Mouse (Mus musculus) cerebral cortex, adult 2 months (tissue): Measurements from ENCODE around the gene Taf1b.

Experiments
- WGBS: fragments of 180-500 bp; shearing (Covaris S2); methylation state at CpG from one replicate; pipeline ENCODE4 v1.1.7; 2018; 5-methylcytosine and 5-hydroxymethylcytosine counted together

The Taf1b gene

DNA sequence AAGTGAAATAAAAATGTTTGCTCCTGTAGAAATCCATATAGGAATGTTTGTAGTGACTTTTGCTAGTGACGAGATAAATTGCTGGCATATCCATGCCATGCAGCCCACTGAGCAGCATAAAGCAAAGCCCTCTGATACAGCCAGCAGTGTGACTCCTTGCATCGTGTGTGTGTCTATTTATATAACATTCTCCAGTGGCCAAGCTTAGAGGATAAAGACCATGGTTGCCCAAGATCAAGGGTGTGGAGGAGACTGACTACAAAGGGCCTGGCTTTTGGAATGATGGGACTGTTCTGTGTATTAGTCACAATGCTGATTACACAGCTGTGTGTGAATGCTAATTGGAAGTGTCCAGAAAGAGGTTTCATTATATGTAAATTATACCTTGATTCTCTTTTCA lies 54.4 kb downstream of the Taf1b start:
- 65% methylated on average over 2 of the region's 2 CpGs for WGBS

- 77% methylated on average over 8 of the region's 8 CpGs for WGBS
Observed at GRCm38 (mm10) chr12:24555976-24556375, 57.8 kb downstream of the Taf1b start.

DNA sequence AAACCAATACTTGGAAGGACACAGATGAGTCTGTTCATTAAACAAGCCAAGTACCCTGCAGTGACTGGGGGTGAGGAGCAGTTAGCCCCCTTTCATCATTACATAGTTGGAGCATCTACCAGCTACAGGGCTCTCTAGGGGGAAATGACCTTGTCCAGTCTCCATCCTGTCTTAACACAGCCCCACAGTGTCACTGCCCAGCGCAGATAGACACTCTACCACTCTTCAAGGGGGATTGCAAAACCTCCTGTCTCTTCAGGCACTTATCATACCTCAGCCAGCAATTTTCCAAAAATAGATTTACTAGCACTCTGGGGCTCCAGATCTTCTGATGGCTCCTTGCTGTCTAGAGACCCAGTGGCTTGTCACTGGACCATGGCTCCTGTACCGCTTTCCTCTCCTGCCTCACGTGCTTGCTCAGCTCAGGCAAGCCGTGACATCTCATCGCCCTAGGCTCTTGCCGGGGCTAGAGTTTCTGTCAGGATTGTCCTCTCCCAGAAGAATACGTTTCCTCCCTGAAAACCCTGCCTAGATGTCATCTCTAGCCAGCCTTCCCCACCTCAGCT lies 65.3 kb downstream of the Taf1b start:
- 95% methylated on average over 7 of the region's 7 CpGs for WGBS

DNA sequence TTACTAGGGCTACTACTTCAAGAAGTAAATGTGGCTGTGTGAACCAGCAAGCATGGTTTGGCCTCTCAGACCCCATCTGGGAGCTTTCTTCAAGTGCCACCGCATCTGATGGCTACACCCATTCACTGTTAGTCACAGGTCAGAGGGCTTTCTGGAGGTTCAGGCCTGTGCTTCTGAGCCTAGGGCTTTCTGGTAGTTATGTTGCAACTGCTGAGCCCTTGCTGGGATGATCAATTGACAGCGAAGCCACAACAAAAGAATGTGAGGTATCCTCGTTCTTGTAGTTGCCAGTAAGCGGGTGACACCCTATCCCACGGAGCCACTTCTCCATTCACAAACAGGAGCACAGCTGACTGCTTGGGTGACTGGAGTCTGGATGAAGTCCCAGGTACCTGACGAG lies 67.2 kb downstream of the Taf1b start:
- WGBS = 81% methylated on average over 6 of the region's 6 CpGs

- WGBS = 84% methylated on average over 3 of the region's 3 CpGs
Observed at GRCm38 (mm10) chr12:24567606-24568005, 69.4 kb downstream of the Taf1b start.

DNA sequence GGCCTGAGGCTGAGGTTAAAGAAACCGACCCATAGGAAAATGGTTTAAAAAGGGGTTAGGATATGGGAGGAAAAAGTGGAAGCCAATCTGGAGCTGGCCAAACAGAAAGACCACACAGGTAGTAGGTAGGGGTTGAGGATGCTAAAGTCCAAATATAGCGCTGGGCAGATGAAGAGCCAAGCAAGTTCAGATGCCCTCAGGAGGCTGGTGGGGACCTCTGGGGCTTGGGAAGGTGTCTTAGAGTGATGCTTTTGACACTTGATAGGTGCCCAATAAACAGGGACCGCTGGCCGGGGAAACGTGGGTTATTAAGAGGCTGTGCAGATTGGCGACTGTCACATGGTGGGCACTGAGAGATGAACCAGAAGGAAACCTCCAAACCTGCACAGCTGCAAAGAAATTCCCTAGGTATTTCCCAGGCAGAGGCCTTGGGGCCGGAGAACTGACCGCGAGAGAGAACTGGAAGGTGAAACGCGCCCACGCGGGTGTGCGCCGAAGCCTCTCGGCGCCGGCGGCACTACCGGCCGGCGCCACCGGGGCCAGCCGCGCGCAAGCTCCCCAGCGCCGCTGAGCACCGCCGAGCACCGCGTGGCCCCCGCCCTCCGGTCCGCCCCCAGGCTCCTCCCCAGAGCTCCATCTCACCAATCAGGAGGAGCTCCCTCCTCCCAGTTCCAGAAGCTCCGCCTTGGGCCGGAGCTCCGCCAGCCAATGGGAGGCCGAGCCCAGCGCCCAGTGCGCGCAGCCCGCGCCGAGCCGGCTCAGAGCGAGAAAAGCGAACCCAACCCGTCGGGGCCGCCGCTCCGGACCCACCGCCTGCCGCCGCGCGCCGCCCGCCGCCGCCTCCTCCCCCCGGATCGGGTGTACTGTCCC lies 73.6 kb downstream of the Taf1b start, which contains the start of gene Grhl1:
Grhl1 (plus strand) TSS at position 761 of the 870 bp plus-strand sequence.
- 3% methylated on average over 64 of the region's 64 CpGs for WGBS

- WGBS = 3% methylated on average over 48 of the region's 48 CpGs
Observed at GRCm38 (mm10) chr12:24572421-24573274, 74.5 kb downstream of the Taf1b start.

DNA sequence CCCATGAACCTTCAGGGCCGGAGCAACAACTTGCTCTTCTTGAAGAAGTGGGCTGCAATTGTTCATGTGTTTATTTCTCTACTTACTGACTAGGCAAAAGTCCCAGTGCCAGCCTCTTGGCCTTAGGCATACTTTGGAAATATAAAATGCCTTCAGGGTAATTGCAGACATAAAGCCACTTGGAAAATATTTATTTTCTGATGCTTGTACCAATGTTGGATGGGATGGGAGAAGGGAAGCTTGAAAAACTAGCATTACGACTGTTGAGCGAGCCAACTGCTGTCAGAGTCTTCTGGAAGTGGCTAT lies 75.1 kb downstream of the Taf1b start:
- 60% methylated on average over 3 of the region's 3 CpGs for WGBS

DNA sequence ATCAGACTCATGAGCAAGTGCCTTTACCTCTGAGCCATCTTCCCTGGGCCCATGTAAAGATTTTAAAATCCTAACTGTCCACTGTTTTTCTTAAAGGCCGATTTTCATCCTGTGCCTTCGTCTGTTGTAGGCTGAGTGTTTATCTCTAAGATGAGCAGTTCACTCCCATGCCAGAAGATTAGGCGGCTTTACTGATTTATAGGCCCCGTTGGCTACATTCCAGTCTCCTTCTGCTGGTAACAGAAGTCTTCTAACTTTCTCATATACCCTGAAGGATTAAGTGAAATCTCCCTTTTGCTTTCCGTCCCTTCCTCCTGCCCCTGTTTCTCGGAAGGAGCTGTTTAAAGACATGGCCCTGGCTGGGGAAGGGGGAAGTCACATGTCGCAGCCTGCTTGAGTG lies 76.7 kb downstream of the Taf1b start:
- WGBS = 52% methylated on average over 7 of the region's 7 CpGs

DNA sequence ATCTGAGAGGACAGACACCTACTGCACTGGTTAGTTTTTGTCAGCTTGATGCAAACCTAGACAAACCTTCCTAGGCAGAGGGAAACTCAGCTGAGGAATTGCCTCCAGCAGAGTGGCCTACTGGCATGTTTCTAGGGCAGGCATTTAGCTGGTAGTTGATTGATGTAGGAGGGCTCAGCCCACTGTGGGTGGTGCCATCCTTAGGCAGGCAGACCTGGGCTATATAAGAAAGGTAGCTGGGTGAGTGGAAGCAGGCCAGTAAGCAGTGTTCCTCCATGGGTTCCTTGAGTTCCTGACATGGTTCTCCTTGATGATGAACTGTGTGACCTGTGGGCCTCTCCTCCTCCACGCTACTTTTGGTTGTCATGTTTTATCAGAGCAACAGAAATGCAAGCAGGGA lies 82.3 kb downstream of the Taf1b start:
- 100% methylated on average over 1 of the region's 1 CpGs for WGBS

GRCm38 (mm10) chr12:24580996-24581683 lies 83.0 kb downstream of the Taf1b start:
- WGBS = 61% methylated on average over 14 of the region's 14 CpGs

GRCm38 (mm10) chr12:24583653-24584052 lies 85.5 kb downstream of the Taf1b start:
- 74% methylated on average over 3 of the region's 3 CpGs for WGBS

GRCm38 (mm10) chr12:24584835-24585234 lies 86.7 kb downstream of the Taf1b start:
- 65% methylated on average over 8 of the region's 8 CpGs for WGBS

DNA sequence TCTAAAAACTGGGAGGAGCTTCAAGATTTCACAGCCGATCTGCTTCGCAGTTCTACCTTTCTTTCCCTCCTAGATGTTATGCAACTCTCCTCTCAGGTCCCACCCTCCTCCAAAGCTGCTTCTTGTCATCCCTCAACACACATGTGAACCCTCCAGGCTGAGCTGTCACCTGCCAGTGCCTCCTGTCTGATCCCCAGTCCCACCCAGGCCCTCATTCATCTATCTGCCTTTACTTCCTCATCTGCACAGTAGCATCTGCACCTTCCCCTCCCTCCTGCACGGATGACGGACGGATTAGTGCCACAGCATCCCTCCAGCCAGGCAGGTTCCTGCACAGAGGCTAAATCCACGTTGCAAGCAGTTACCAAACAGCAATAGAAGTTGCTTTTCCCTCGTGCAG lies 88.0 kb downstream of the Taf1b start:
- 84% methylated on average over 7 of the region's 7 CpGs for WGBS

GRCm38 (mm10) chr12:24590371-24590770 lies 92.2 kb downstream of the Taf1b start:
- 95% methylated on average over 7 of the region's 7 CpGs for WGBS

- 88% methylated on average over 9 of the region's 9 CpGs for WGBS
Observed at GRCm38 (mm10) chr12:24592055-24592454, 93.9 kb downstream of the Taf1b start.

GRCm38 (mm10) chr12:24592956-24593672 lies 95.0 kb downstream of the Taf1b start:
- WGBS = 10% methylated on average over 22 of the region's 22 CpGs

- 77% methylated on average over 6 of the region's 6 CpGs for WGBS
Observed at GRCm38 (mm10) chr12:24597376-24597775, 99.2 kb downstream of the Taf1b start.

- 46% methylated on average over 8 of the region's 8 CpGs for WGBS
Observed at GRCm38 (mm10) chr12:24599366-24599895, 101.3 kb downstream of the Taf1b start.

DNA sequence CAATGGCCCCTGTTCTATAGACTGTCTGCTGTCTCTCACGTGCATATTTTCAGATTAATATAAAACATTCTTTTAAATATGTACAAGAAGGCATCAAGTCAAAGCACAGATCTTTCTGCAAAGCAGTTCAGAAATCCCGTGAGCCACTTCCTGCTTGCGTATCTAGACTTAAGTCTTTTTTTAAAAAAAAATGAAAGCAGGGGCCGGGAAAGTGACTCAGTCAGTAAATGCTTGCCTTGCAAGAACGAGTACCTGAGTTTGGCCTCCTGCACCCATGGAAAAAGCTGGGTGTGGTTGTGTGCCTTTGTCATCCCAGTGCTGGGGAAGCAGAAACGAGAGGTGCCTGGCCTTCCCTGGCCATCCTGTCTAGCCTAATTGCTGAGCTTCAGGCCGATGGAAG lies 101.9 kb downstream of the Taf1b start:
- 80% methylated on average over 7 of the region's 7 CpGs for WGBS

DNA sequence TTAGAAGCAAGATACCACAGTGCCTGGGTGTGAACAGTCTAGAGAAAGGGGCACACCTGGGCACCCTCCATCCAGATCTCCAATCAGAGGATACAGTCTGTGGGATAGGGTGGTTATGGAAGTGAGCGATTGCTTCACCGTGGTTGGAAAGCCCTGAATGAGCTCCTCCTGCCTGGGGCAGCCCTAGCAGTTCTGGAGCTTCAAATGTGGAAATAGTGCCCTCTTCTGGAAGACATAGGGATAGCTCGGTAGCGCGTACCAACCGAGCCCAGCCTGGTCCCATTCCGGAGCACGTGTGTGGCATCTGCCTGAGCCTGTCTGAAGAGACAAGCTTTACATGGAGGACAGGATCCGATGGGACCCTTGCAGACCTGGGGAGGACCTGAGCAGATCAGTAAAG lies 102.6 kb downstream of the Taf1b start:
- WGBS = 2% methylated on average over 9 of the region's 9 CpGs
